Mouse (Mus musculus): ENCODE data around the gene Ctnnd2.

DNA sequence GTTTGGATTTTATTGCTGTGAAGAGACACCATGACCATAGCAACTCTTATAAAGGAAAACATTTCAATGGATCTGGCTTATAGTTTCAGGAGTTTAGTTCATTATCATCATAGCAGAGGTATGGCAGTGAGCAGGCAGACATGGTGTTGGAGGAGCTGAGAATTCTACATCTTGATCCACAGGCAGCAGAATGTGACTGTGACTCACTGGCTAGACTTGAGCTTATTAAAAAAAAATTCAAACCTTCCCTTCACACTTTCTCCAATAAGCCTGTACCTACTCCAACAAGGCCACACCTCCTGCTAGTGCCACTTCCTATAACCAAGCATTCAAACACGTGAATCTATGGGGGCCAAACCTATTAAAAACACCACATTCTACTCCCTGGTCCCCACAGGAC, 703.1 kb downstream of the Ctnnd2 start:
- no peak for TF ChIP-seq CTCF (IDR thresholded peaks at IDR 0.05; ENCODE audit: borderline replicate concordance, insufficient read depth, low read depth, low read length)
- TF ChIP-seq POLR2A (IDR thresholded peaks at IDR 0.05; ENCODE audit: borderline replicate concordance, insufficient read depth, low read length), result no peak

All from cerebellum, adult 2 months (tissue).